Mouse (Mus musculus): Measurements from ENCODE around the gene Tbl3.

- TF ChIP-seq CTCF (IDR thresholded peaks at IDR 0.05; ENCODE audit: low read depth) (no peak), EP300 (IDR thresholded peaks at IDR 0.05; ENCODE audit: low read depth) (no peak)
Measured at GRCm38 (mm10) chr17:24658017-24658758, 49.3 kb downstream of the Tbl3 start, which contains the start of gene Npw.

All from liver, postnatal 0 days (tissue).